Mouse (Mus musculus) cerebellum, adult 11-12 months (tissue): ENCODE measurements around the gene Cyp2d10.
"Not testable (repeated sequence)": the region's sequence is repeated elsewhere in the genome, so short reads cannot be mapped to it uniquely, and the experiment has no call there.

Source experiments
- DNase-seq: peaks from one replicate; pipeline ENCODE4 v3.0.0; 2022

The Cyp2d10 gene

DNA sequence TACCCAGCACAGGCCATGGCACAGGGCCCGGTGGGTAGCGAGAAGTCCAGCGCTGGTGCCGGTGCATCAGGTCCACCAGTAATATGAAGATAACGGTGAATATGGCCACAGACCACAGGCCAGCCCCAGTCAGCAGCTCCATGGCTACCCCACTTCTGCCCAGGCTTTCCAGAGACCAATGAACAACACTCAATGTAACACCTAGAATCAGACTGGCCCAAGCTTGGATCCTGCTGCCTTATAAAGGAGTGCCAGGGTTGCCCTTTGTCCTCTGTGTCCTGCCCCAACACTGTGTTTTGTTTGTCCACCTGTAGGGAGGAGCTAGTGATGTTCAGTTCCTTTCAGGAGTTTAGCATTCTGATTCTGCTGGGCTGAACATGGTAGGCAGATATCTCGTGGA lies at the start of gene Cyp2d10:
Gene Cyp2d10, minus strand, starts transcription at position 215 of the 400 bp plus-strand sequence.
- DNase-seq = no peak

DNA sequence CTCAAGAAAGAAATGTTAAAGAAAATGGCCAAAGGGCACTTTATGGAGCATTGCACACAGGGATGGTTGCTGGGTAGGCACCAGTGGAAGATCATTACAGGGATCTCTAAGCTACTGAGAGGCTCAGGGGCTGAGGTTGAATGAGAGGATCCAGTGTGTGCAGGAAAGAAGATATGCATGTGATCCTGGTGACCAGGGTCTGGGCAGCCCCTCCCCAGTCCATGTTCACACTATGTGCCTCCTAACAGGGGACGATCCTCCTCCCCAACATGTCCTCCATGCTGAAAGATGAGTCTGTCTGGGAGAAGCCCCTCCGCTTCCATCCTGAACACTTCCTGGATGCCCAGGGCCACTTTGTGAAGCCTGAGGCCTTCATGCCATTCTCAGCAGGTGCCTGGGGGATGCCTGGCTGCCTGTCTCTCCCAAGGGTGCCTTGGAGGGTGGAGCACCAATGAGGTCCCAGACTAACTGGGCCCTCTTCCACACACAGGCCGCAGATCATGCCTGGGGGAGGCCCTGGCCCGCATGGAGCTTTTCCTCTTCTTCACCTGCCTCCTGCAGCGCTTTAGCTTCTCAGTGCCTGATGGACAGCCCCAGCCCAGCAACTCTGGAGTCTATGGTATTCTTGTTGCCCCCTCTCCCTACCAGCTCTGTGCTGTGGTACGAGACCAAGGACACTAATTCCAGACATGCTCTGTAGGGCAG lies 49.2 kb upstream of the Cyp2d10 start:
- DNase-seq = not testable (repeated sequence)

DNA sequence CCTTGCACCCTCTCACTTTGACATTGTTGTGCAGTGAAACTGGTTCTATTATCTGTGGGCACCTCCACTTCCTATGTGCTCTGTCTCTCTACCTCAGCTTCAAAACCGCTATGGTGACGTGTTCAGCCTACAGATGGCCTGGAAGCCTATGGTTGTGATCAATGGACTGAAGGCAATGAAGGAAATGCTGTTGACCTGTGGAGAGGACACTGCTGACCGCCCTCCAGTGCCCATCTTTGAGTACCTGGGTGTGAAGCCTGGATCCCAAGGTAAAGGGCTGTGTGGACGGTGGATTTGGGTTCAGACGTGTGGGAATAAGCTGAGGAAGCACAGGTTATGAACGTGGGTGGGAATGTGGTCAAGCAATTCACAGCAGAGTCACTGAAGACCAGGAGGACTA lies 46.5 kb upstream of the Cyp2d10 start:
- not testable (repeated sequence) for DNase-seq

- DNase-seq = not testable (repeated sequence)
These were observed 45.1 kb upstream of the Cyp2d10 start for GRCm38 (mm10) chr15:82452133-82452532.

DNA sequence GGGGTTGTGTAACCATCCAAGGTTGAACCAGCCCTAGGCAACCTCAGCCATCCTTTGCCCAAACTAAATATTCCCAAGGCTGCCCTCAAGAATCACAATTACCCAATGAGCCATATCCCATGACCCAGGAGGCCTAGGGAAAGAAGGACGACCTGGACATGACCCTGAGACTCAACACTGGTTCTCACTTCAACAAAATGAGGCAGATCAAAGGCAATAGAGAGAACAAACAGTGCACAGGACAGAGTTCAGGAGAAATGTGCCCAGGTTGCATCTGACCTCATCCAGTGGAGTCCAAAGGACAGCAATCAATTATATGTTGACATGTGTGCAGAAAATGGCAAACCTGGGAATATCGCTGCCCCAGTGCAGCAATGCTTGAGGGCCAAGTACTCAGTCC lies 43.0 kb upstream of the Cyp2d10 start:
- not testable (repeated sequence) for DNase-seq

DNA sequence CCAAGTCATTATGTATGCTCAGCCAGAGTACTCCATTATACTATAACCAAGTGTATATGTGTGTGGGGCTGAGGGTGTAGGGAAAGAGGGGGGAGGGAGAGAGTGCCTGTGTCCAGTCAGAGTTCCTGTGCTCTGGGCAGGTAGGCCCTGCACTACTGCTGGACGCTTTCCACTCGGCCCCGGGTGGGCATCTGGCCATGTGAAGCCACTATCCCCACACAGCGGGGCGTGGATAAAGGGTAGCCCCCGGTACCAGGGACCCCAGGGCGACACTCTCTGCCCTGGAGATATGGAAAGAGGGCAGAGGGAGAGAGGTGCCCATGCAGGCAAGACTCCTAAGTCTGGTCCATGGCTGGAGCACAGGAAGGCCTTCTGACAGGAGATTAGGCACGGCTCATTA lies 38.2 kb upstream of the Cyp2d10 start:
- DNase-seq = no peak

- DNase-seq = no peak
These were observed 36.7 kb upstream of the Cyp2d10 start for GRCm38 (mm10) chr15:82443658-82444057.

- DNase-seq = no peak
These were observed 31.1 kb upstream of the Cyp2d10 start for GRCm38 (mm10) chr15:82437975-82438617.

GRCm38 (mm10) chr15:82435606-82436005 lies 28.6 kb upstream of the Cyp2d10 start:
- no peak for DNase-seq

DNA sequence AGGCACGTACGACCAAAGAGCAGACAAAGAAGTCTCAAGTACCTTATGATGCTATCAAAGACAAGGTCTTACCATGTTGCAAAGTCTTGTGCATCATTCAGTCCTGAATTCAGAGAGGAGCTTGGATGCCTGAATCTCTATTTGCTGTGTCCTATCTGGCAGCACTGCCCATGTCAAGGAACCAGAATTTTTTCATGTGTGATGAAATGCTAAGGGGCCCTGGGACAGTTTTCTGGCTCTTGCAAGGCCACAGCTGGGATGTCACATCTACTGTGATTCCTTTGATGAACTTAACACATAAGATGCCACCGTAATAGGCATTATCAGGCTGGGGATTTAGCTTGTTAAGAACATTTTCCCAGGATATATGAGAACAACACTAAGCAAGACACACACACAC lies 28.0 kb upstream of the Cyp2d10 start:
- no peak for DNase-seq

- no peak for DNase-seq
These were observed 27.5 kb upstream of the Cyp2d10 start for GRCm38 (mm10) chr15:82434541-82434940.

DNA sequence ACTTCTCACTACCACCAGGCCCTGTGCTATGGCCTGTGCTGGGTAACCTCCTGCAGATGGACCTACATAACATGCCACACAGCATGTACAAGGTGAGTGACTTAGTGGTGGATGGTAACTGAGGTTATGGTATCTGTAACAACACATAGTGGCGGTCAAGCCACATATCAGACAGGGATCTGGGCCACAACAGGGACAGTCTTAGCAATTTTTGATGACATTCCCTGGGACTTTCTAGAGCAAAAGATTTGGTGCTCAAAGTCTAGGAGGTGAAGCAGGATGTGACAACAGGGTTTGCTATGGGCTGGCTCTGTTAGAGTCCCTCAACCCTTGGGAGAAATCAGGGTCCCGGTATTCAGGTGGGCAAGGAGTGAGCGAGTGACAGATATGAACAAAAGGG lies 26.6 kb upstream of the Cyp2d10 start:
- no peak for DNase-seq

GRCm38 (mm10) chr15:82433137-82433536 lies 26.1 kb upstream of the Cyp2d10 start, which contains the start of gene Cyp2d9:
Gene Cyp2d9, plus strand, starts transcription at chr15:82433437.
- DNase-seq = no peak

DNA sequence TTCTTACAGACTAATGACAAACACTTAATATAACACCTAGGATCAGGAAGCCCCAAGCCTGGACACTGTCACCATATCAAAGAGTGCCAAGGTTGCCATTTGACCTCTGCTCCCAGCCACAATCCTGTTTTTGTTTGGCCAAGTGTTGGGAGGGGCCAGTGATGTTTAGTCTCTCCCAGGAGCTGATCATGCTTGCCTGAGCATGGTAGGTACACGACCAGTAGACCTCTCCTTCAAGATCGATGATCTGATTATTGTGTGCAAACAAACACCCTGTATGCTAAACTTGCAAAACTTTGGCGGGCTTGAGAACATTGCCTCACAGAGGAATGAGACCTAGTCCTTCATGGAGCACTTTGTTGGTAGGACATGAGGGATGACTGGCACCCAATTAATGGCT lies 16.5 kb upstream of the Cyp2d10 start:
- DNase-seq = no peak

DNA sequence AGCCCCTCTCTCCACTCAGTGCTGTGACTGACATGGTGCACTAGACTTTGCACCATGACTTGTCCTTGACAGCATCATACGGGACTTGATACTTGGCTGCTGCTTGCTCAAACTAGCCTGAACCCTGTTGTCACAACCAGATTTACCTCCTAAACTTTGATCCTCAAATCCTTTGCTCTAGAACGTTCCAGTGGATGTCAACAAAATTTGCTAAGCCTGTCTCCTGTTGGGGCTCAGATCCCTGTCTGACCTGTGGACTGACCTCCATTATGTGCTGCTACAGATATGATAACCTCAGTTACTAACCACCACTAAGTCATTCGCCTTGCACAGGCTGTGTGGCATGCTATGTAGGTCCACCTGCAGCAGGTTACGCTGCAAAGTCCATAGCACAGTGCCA lies 15.9 kb upstream of the Cyp2d10 start:
- no peak for DNase-seq

DNA sequence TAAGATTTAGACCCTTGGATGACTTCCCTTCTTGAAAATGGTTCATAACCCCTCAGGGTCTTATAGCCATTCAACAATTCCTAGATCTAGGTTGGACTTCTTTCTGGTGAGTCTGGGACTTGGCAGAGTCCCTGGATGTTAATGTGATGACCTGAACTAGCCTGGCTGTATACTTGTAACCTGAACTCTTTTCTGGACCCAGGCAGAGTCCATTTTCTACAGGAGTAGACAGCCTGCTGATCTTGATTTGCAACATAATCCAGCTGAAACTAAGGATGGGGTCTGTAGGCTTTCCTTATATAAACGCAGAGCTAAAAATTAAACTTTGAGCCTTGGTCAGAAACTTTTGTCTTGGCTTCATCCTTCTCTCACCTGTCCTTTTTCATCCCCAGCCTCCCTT lies 11.6 kb upstream of the Cyp2d10 start:
- DNase-seq = no peak

- DNase-seq = peak; percentile 87
These were observed 10.1 kb upstream of the Cyp2d10 start for GRCm38 (mm10) chr15:82416797-82417789.

DNA sequence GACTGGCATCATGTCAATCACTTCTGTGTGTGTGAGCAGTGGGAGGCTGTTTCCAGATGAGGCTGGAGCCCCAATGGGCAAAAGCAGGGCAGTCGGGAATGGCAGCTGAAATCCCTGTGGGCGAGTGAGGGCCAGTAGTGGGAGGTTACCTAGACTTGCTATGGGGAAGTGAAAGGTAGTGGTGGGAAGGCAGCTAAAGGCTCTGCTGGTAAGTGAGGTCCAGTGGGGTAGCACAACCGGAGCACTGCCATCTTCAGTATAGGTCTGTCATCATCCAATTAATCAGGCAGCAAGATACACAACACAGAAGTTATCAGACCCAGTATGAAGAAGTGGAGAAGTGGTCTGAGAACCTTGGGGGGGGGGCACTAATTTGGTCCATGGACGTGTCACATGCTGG lies 541 bp upstream of the Cyp2d10 start:
- no peak for DNase-seq

GRCm38 (mm10) chr15:82404163-82404562 lies 2.8 kb downstream of the Cyp2d10 start:
- DNase-seq = no peak

- no peak for DNase-seq
These were observed 3.4 kb downstream of the Cyp2d10 start for GRCm38 (mm10) chr15:82403606-82404005.

- DNase-seq = no peak
These were observed 4.3 kb downstream of the Cyp2d10 start for GRCm38 (mm10) chr15:82402741-82403140.

- no peak for DNase-seq
These were observed 4.9 kb downstream of the Cyp2d10 start for GRCm38 (mm10) chr15:82402106-82402505.

- DNase-seq = no peak
These were observed 5.5 kb downstream of the Cyp2d10 start for GRCm38 (mm10) chr15:82401516-82401915.
